Mouse (Mus musculus) urinary bladder, adult 18-20 months (tissue): ENCODE data around the gene Zfp688.
"Not testable (repeated sequence)": the region's sequence is repeated elsewhere in the genome, so short reads cannot be mapped to it uniquely, and the experiment has no call there.

Experiments used
- DNase-seq, 2 experiments: peaks; one replicate each; pipeline ENCODE4 v3.0.0; 2022; ENCODE audit warnings: low spot score in 2 of 2, mixed read lengths in 2 of 2

Zfp688 gene

DNA sequence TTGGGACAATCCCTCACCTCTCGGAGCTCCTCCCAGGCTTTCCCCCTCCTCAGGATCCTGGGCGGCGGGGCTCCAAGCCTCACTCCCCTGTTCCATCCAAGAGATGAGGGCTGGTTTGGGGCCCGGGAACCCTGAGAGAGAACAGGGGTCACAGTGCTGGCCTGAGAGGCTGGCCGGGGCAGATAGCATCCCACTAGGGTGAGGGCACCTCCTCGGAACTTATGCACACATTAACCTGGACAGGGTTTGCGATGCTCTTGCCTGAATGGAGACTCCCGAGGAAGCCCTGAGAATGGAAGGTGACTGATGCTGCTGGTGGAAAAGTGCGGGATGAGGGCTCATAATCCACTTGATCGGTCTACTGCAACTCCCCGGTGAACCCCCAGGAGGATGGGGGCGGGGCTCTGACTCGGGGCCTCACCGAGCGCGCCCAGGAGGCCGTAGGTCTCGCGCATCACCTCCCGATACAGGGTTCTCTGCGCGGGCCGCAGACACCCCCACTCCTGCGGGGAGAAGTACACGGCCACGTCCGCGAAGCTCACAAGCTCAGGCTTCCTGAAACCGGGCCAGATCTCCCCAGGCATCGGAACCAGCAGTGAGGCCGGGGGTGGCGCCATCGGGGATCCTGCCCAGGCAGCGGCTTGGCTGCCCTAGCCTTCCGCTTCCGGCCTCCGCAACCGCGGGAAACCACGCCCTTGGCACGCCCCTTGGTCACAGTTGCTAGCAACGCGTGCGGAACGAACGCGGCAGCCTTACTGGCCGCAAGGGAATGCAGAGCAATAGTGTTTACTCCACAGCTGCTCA is at the start of gene Zfp688:
Gene Zfp688 (minus strand): TSS at position 681 of the 804 bp plus-strand sequence.
- DNase-seq, result peak; percentile 91 to 97

DNA sequence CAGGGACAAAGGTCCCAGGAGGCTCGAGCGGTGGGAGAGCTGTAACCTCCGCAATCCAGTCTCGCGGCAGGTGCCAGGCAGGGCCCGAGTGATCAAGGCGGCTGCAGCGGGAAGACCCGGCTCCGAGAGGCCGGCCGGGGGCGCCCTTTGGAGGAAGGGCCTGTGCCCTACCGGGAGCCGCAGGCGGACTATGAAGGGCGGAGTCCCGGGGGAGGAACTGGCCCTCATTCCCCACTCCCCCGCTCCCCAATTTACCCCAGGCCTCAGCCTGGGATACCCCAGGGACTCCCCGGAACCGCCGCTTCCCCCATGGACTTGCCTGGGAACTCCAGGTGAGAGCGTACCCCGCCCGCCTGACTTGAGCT is 49.8 kb upstream of the Zfp688 start:
- peak; percentile 43 to 62 for DNase-seq

DNA sequence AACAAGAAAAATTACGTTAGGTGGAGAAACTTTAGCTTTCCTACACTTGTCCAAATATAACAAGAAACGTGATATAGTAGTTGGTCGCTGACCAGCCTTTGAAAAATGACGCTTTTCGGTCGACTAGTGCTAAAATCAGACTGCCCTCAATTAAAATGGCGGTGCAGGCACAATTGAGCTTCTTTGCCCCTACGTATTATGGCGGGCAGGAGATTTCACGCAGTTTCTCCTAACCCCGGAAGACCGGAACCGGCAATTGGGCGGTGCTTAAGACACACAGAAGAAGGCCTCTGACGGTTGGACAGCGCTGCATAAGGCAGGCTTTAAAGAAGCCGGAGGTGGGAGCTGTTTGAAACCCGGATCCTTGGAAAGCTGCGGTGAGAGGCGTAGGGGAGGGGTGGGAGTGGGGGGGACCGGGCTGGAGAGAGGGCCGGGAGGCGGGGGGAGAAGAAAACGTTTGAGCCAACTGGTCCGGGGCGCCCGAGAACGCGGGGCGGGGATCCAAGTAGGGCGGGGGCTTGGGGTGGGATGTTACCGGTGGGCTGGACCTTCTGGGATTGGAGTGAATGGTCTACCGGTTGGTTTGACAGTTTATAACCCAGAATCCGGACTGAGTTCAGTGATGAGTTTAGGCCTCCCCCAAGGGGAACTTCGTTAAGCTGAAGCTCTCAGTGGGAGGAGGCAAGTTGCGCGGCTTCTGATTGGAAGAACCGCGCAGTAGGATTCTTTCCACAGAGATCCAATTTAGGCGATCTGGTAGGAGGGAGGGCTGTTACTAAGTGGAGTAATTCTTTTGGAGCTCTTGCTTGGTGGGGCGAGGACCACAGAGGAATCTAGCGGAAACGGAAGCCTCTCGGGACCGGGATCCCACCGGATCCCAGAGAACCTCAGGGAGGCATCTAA is 49.1 kb upstream of the Zfp688 start:
- DNase-seq, result peak; percentile 63 to 90

DNA sequence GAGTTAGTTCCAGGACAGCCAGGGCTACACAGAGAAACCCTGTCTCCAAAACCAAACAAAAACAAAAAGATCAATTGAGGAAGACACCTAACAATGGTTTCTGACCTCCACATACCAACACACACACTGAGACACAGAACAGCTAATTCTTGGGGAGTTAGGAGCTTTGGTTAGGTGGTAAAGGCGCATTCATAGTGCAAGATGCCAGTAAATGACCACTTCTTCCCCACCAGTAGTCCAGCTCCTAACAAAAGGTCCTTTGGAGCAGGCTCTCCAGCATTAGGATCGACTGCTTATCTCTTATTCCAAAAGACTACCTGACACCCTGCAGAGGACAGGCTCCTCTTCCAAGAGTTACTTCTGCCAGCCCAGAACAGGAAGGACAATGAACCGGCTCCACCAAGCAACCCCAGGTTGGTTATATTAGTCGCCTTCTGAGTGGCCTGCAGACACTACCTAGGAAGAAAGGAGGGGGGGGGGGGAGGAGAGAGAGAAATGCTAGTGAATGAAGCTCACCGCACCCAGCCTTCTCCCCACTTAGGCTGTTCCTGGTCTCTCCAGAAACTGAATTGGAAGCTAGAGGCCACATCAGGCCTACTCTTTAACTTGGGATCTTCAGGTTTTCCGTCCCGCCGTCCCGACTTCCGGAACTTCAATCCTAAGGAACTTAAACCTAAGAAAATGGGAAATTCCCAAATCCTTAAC is 48.3 kb upstream of the Zfp688 start:
- DNase-seq, result no peak

DNA sequence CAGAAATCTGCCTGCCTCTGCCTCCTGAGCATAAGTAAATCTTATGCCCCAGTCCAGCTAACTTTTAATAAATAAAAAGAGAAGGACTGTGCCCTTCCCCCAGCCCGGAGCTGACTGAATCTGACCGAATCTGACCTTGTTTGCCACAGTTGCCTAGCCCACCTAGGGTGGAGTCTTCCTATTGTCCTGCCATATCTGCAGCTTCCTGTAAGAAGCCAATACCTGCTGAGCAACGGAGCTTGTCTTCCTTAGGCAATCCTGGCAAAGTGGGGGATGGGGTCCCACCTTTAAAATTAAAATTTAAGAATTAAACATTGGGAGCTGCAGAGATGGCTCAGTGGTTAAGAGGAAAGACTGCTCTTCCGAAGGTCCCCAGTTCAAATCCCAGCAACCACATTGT is 44.7 kb upstream of the Zfp688 start:
- no peak for DNase-seq

DNA sequence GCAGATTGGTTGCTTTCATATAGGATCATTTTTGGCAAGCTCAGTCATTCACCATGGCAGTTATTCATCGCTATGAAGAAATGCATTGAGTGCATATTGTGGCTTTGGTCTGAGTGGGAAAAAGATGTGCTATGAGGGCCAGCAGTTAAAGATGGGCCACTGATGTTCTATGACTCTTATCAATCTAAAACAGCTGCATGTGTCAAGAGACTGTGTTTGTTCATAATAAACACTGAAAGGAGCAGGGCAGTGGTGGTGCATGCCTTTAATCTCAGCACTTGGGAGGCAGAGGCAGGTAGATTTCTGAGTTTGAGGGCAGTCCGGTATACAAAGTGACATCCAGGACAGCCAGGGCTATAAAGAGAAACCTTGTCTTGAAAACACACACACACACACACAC is 43.8 kb upstream of the Zfp688 start:
- not testable (repeated sequence) for DNase-seq

DNA sequence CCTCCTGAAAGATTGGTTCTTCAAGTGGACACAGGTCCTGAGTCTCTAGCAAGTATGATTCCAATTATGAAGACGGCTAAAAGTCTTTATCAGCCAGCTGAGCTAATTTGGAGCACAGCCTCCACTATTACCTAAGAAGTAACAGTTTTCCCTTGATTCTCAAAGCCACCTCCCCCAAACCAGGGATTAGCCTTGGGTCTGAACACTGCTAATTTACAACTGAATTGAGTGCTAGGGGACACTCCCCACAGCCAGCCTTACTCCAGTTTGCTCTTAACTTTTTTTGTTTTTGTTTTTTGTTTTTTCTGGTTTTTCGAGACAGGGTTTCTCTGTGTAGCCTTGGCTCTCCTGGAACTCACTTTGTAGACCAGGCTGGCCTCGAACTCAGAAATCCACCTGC is 43.3 kb upstream of the Zfp688 start:
- DNase-seq, result no peak

DNA sequence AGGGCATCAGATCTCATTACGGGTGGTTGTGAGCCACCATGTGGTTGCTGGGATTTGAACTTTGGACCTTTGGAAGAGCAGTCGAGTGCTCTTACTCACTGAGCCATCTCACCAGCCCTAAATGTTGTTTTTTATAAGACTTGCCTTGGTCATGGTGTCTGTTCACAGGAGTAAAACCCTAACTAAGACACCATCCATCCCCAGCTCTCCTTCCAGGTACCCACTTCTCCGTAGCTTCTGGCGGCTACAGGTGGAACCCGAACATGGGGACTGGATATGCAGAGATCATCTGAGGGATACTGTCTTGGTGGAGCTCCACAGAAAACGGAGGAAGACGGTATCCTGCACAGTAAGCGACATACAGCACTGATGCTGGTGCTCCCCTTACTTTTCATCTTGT is 37.4 kb upstream of the Zfp688 start, which contains the start of gene Prr14:
Gene Prr14 (plus strand): TSS at position 301 of the 400 bp plus-strand sequence.
- DNase-seq, result not testable (repeated sequence)

DNA sequence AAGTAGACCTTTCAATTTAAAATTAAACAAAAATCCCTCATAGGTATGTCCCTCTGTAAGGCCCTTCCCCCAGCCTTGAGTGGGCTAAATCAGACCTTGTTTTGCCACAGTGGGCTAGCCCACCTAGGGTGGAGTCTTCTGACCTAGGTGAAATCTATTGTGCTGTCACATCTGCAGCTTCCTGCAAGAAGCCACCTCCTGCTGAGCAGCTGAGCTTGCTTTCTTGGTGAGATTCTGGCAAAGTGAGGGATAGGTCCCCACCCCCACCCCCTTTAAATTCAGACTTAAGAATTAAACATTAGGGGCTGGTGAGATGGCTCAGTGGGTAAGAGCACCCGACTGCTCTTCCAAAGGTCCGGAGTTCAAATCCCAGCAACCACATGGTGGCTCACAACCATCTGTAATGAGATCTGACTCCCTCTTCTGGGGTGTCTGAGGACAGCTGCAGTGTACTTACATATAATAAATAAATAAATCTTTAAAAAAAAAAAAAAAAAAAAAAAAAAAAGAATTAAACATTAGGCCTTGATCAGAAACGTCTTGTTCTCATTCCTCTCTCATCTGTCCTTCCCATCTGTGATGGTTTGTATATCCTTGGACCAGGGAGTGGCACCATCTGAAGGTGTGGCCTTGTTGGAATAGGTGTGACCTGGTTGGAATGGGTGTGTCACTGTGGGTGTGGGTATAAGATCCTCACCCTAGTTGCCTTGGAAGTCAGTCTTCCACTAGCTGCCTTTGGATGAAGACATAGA is 36.7 kb upstream of the Zfp688 start:
- not testable (repeated sequence) for DNase-seq

DNA sequence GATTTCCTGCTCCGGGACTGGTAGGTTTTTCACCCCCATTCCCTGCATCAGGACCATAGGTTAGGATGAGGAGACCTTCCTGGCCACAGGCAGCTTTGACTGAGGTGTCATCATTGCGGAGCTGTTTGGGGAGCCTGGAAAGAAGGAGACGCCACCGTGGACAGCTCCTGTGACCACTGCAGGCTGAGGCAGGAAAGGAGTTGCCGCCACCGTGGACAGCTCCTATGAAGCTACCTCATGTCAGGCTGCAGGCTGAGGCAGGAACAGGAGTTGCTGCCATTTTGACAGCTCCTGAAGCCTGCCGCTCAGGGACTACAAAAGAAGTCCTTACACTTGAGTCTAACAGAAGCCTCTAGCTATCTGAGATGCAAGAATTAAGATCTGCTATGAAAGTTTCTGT is 33.0 kb upstream of the Zfp688 start:
- no peak for DNase-seq

DNA sequence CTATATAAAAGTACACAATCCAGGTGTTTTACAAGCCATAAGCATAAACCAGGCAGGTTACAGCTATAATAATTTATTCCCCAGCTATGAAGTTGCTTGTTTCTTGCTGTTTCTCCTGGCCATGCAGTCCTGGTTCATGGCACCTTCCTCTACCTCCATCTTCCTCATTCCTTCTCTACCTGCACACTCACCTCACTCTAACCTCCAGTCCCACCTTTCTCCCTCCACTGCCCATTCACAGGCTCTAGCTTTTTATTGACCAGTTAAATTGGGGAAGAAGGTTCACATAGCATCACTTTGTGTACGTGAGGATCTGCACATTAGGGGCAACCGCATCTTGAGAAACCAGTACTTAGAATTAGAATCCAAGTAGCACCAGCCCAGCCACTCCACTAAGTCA is 31.2 kb upstream of the Zfp688 start:
- no peak for DNase-seq

DNA sequence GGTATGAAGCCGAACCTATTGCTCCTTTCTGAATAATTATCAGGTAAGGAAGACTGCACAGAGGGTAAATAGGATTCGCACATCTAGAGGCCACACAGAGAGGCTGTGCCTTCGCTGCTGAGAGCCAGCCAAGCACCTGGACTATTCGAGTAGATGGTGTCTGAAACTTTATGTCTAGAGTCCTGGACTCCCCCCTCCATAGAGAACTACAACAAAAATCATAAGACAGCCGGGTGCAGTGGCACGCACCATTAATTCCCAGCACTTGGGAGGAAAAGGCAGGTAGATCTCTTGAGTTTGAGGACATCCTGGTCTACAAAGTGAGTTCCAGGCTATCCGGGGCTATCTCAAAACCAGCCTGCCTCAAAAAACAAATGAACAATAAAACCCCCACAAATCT is 28.1 kb upstream of the Zfp688 start:
- no peak for DNase-seq

DNA sequence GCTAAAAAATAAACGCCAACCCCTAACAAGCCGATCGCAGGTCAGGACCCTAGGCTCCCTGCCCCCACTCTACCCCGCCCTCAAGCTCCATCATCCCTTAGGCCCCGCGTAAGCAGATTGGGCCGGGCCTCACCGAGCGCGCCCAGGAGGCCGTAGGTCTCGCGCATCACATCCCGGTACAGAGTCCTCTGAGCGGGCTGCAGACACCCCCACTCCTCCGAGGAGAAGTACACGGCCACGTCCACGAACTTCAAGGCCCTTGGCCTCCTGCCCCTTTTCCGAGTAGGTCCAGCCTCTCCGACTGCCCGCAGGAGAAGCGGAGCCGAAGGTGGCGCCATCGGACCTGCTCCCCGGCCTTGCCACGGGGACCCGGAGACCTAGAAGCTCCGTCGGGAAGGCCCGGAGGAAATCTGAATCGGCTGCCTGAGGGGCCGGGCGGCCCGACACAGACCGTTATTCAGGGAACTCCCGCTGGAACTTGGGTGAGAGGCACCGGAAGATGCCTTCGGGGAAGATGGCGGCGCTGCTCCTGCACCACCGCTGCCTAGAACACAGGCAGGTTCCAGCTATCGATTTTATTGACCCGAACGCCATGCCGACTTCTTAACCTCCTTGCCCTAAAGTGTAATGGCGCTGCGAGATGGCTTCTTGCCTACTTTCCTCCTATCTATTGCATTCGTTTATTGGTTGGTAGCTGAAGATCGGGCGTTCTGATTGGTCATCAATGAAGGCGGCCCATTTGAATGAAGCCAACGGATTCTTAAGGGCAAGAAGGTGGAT is 26.8 kb upstream of the Zfp688 start, which contains the start of gene Zfp689:
Gene Zfp689 (minus strand): TSS at position 638 of the 780 bp plus-strand sequence.
- peak; percentile 87 to 90 for DNase-seq

DNA sequence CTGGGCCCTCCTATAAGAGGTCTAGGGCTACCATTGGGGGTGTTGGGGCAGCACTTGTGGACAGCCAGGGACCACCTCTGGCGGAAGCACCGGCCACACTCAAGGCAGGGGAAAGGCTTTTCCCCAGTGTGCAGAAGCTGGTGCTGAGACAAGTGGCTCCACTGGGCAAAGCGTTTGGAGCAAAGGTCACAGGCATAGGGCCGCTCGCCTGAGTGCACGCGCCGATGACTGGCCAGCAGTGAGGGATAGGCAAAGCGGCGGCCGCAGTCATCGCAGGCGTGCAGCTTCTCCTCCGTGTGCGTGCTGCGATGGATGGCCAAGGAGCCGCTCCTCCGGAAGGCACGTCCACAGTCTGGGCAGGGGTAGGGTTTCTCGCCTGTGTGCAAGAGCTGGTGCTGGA is 22.1 kb upstream of the Zfp688 start:
- DNase-seq, result no peak

DNA sequence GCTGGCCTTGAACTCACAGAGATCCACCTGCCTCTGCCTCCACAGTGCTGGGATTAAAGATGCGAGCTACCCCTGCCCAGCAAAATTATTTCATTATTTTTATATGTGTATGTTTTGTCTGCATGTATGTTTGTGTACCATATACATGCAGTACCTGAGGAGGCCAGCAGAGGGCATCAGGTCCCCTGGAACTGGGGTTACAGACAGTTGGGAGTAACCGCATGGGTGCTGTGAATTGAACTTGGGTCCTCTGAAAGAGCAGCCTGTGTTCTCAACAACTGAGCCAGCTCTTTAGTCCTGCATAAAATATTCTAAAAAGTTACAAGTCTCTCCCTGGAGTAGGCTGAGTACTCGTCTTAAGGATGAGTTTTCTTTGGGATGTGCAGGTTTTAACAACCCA is 15.9 kb upstream of the Zfp688 start:
- no peak for DNase-seq

DNA sequence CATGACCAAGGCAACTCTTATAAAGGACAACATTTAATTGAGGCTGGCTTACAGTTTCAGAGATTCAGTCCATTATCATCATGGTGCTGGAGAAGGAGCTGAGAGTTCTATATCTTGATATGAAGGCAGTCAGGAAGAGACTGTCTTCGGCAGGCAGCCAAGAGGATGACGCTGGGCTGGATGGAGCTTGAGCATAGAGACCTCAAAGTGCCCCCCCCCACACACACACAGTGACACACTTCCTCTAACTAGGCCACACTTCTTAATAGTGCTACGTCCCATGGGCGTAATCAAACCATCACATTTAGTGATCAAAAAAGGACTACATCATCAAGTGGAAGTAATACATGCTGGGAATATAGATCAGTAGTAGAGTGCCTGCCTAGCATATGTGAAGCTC is 13.3 kb upstream of the Zfp688 start:
- no peak for DNase-seq

DNA sequence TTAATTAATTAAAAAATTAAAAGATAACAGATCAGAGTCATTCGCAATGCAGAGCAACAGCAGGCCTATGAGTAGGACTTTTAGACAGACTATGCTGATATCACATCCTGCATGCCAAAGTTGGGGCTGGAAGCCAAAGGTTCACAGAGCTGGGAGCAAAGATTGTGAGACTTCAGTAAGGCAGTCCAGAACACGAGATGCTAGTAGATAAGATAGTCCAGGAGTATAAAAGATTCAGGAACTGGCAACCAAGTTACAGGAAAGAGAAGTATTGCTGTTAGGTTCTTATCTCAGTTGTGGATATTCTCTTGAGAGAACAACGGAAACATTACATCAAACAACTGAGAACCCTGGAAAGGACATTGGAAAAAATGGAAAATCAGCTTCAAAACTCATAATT is 4.5 kb upstream of the Zfp688 start:
- no peak for DNase-seq

DNA sequence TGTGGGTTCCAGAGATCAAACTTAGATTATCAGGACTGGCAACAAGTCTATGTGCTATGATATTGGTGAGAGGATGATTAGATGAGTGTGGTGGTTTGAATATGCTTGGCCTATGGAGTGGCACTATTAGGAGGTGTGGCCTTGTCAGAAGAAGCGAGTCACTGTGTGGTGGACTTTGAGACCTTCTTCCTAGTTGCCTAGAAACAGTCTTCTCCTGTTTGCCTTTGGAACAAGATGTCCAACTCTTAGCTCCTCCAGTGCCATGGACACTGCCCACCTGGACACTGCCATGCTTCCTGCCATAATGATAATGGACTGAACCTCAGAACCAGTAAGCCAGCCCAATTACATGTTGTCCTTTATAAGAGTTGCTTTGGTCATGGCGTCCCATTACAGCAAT is 4.0 kb upstream of the Zfp688 start:
- no peak for DNase-seq

DNA sequence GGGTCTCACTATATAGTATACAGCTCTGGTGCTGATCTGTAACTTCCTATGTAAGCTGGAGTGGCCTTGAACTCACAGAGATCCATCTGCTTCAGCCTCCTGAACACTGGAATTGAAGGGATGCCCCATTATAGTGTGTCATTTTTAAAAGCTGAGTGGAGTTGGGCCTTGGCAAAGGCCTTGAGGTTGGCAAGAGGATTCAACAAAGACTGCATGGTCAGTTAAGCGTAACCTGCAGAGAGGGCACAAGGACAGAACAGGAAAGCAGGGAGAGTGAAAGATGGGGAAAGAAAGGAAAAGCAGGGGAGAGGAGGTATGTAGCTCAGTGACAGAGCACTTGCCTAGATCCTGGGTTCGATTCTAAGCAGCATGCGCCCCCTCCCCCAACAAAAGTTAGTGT is 3.4 kb upstream of the Zfp688 start:
- no peak for DNase-seq

DNA sequence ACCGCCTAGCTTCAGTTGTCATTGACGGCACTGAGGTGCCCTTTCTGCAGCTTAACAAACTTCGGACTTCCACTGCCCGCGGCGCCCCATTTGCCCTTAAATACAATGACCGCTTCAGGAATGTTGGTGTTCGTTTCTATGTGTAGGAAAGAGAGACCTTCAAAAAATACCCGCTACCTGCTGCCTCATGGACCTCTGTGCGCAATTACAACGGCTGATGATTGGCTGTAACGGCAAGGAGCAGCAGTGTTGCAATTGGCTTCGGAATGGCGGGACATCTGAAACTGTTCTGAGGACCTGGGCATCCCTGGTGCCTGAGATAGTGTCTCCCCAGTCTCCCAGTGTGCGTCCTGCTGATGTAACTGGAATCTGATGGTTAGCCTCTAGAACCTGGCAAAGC is 379 bp upstream of the Zfp688 start:
- DNase-seq, result no peak

DNA sequence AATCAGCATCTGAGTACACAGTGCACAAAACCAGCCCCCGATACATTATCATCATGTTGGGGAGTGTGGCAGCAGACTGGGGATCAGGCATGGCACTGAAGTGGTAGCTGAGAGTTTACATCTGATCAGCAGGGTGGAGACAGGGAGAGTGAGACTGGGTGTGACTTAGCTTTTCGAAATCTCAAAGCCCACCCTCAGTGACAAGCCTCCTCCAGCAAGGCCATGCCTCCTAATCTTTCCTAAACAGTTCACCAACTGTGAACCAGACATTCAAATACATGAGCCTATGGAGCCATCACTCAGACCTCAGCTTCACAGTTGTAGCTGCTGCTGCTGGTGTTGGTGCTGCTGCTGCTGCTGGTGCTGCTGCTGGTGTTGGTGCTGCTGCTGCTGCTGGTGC is 10.4 kb downstream of the Zfp688 start:
- DNase-seq, result no peak
